Mouse (Mus musculus): ENCODE measurements around the gene Gsto1. TPM values are rescaled to one million over a fixed set of nuclear protein-coding genes. Genes with fewer than 3 reads are reported as not detected.

Gene Gsto1
- polyA plus RNA-seq (2014; fragmentation: Illumina TruSeq; extraction: RNeasy Lipid Tissue Mini Kit (QIAGEN cat#74804); ENCODE audit: low read depth, low replicate concordance), result 39.4 TPM

DNA sequence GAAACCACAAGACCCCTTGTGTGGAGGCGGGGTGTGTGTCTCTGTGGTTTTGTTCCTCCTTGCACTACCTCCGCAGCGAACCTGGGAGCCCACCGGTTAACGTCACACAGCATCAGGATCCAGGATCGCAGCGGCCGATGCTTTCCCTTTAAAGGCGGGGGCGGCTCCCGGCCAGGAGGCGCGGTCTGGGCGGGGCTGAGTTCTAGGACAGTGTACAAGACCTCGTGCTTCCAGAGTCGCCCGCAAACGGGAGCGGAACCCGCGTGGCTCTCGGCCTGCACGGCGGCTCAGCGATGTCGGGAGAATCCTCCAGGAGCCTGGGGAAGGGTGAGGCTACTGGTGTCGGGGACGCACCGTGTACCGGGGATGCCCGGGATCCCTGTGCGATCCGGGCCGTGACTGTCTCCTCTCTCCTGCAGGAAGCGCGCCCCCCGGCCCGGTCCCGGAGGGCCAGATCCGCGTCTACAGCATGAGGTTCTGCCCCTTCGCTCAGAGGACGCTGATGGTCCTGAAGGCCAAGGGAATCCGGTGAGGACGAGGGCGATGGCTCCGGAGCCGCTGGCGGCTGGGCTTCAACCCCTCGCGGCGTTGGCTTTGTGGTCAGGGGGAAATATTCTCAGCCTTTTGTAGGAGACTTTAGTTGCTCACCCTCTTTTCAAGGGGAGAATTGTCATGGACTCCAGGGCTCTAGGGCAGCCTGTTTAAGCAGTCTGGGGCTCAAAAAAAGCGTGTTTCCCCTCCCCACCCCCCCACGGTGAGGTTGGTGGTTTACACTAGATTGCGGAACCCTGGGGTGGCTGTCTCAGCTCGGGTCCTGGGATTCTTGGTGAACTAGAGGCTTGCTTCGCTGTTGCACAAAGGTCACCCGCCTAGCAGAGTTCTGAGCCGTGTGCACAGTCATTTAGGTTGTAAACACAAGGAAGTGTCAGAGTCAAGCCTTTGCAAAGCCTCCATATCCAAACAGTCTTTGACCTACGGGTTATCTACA lies at the start of gene Gsto1:
Gene Gsto1, plus strand, starts transcription at position 175 of the 988 bp plus-strand sequence.

GRCm38 (mm10) chr19:47865353-47865947 lies 10.7 kb downstream of the Gsto1 start, which contains the start of gene Gsto2:
Gsto2 (plus strand) TSS chr19:47865534.

Other genes starting within 250 kb of the Gsto1 start
- 5.8 TPM for gene Col17a1, start 162.9 kb upstream of the Gsto1 start, polyA plus RNA-seq (2014; fragmentation: Illumina TruSeq; extraction: RNeasy Lipid Tissue Mini Kit (QIAGEN cat#74804); ENCODE audit: low read depth, low replicate concordance)
- gene Sfr1, start 123.3 kb upstream of the Gsto1 start, polyA plus RNA-seq (2014; fragmentation: Illumina TruSeq; extraction: RNeasy Lipid Tissue Mini Kit (QIAGEN cat#74804); ENCODE audit: low read depth, low replicate concordance), result 60.6 TPM
- gene Gsto2, start 10.6 kb downstream of the Gsto1 start, polyA plus RNA-seq (2014; fragmentation: Illumina TruSeq; extraction: RNeasy Lipid Tissue Mini Kit (QIAGEN cat#74804); ENCODE audit: low read depth, low replicate concordance), result 7.2 TPM
- gene Cfap43, start 64.3 kb downstream of the Gsto1 start, polyA plus RNA-seq (2014; fragmentation: Illumina TruSeq; extraction: RNeasy Lipid Tissue Mini Kit (QIAGEN cat#74804); ENCODE audit: low read depth, low replicate concordance), result 6.1 TPM
- 3.5 TPM for gene Itprip, start 64.3 kb downstream of the Gsto1 start, polyA plus RNA-seq (2014; fragmentation: Illumina TruSeq; extraction: RNeasy Lipid Tissue Mini Kit (QIAGEN cat#74804); ENCODE audit: low read depth, low replicate concordance)
- 3.3 TPM for gene Cfap58, start 82.7 kb downstream of the Gsto1 start, polyA plus RNA-seq (2014; fragmentation: Illumina TruSeq; extraction: RNeasy Lipid Tissue Mini Kit (QIAGEN cat#74804); ENCODE audit: low read depth, low replicate concordance)

Measured in adipose tissue, adult 10 weeks (tissue).